Mouse (Mus musculus) megakaryocyte progenitor cell, adult 5-6 weeks (primary cell): ENCODE results near the gene Ccdc141. TPM values are rescaled to one million over a fixed set of nuclear protein-coding genes. Genes with fewer than 3 reads are reported as not detected.
A peak's percentile ranks its signal among the peaks of the same experiment; 100 is the strongest.

Experiments used
- ATAC-seq: replicated peaks from 2 replicates; pipeline ENCODE4 v1.8.0; 2016; ENCODE audit warnings: mild to moderate bottlenecking, moderate TSS enrichment, inconsistent platforms; ENCODE audit not compliant: poor library complexity
- total RNA-seq, 2 experiments: library from RNA; stranded (forward) in 1 of 2; stranded (reverse) in 1 of 2; fragments of 157-497, 149-512 nt in 1 of 2; fragments of 200-1000 nt in 1 of 2; gene quantifications; 2 replicates each; pipeline versions ENCODE4 v1.2.3 to v1.2.4; 2015 to 2017

Gene Ccdc141
- total RNA-seq, 2 experiments from 2014 or later = 0.30 TPM; not detected in 1

DNA sequence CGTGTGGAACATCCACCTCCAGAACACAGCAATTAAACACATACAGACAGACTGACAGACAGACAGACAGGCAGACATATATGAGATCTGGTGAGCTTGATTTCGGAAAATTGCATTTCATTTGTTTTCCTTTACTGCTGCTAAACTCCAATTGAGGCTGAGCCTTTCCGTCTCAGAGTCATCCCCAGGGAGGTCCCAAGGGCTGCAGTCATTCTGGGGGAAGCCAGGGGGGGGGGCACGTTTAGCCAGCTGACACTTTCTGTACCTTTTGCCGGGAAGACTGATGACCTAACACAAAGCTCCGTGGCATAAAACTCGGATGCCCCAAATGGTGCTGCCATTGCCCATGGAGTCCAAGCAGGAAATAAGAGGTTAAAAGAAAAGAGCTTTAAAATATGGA is 5.0 kb upstream of the Ccdc141 start:
- no peak for ATAC-seq

DNA sequence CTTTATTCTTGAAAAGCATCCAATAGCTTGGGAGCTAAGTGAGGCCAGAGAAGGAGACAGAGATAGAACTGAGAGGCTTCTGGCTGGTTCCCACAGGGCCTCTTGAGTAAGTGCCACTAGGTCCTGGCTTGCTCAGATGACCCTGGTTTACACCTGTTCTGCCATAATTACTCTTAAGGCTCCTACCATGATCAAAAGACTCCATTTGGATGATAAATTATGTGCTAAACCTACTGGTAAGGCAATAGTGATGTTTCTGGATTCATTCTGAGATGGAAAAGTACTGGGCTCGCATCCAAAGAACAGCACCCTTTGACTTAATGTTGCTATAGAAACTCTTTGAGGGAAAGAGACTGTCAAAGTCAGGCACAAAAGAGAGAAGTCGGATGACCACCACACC is 3.9 kb upstream of the Ccdc141 start:
- ATAC-seq = no peak

DNA sequence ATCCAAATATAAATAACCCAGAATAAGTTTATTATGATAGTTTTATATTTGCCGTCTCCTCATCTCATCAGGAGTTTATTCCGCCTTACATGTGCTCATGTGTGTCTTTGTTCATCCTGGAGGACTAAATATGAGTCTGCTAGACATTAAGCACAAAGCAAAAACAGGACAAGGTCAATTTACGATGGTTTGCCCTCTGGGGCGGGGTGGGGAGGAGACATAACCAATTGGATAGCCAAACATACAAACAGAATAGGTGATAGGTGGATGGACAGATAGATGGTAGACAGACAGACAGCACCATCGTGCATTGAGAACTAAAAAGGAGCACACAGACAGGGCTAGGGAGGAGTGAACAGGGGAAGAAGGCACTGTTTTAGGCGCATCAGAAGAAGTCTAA is 3.4 kb upstream of the Ccdc141 start:
- no peak for ATAC-seq

DNA sequence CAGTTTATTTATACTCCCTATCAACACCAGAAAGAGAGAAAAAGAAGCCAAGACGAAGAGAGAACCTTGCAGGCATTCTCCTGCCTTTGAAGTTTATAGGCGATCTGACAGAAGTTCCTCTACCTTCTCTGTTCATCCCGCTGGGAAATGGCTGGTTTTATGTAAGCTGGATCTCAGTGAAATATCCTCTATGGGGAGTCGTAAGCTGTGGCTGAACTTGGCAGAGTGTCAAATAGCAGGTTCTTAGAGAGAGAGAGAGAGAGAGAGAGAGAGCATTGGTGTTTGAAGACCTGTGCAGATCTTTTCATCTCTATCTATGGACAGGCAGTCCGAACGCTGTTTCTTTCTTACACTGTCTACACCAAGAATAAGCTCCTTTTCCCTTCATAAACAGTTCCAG is 2.9 kb upstream of the Ccdc141 start:
- no peak for ATAC-seq

DNA sequence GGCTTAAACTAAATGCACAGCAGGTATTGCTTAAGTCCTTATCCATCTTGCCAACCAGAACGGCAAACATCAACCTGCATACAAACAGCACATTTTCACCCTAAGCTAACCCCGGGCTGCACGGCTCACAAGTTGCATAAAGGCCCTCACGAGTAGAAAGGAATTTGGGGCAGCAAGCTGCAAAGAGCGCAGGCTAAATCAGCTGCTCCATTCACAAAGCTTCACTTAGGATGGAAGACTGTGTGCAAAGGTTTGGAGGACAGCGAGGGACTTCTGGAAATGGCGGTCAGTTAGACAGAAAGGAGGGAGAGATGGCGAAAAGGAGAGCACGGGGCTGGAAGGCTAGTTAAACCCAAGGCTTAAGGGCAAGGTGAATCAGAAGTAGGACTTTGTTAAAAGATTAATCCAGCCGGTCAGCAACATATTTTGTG is 1.8 kb upstream of the Ccdc141 start:
- ATAC-seq = no peak

DNA sequence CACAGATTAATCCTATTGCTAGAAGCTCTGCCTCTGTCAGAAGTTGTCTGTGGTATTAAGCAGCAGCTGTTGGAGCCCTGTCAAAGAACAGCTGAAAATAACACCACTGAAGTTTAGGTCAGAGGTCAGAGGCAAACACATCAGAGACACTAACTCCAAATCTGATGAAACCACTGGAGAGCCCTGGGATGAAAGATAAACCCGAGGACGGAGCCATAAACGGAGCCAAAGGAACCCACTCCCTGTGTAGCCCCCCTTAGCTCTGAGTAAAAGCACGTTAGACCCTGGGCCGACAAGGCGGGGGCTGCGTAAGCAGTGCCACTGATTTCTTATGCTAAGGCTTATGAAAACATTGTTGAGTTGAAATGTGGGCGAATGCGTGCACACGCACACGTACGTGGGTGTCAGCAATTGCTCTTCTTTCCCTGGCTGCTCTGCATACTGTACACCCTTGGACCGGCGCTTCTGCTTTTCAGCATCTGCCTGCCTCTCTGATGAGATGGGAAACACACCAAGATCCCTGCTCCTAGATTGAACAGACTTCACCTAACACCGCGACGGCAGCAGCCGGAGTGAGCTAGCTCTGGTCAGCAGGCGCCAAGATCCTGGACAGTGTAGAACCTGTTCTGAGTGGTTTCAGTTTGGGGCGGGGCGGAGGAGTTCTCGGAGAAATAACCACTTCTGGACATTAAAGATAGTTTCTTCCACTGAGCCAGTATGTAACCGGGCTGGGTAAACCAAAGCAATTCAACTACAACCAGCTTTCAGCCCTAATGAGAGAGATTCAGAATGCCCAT is 1.2 kb upstream of the Ccdc141 start:
- ATAC-seq = no peak

DNA sequence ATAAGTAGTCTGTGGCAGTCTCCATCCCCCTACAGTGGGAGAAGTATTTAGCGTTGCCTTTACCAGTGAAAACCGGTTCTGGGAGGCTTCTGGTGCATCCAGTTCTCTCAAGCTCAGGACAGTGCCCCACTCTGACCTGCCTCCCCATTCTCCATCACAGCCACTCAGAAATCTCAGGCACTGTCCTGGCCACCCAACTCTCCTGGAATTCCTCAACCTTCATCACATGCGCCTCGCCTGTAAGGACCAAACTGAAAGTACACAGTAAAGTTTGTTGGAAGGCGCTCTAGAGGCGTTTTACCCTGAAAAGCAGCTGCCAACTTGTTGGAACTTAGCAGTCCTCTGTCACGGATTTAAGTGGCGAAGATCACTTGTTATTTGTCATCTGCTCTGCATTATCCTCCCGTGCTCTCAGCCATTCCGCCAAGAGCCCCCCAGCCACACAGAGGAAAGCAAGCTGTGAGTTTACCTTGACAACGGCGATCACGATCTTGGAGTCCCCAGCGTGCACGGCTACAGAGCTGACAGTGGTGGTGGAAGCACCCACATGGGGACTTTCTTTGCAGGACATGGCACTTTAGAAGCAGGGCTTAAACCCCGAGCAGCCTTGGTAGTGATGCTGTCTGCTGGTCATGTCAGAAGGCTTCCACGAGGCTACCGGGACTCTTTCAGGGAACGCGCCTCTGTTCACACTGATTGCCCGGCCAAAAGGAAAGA is 362 bp downstream of the Ccdc141 start:
- ATAC-seq = peak; percentile 67

DNA sequence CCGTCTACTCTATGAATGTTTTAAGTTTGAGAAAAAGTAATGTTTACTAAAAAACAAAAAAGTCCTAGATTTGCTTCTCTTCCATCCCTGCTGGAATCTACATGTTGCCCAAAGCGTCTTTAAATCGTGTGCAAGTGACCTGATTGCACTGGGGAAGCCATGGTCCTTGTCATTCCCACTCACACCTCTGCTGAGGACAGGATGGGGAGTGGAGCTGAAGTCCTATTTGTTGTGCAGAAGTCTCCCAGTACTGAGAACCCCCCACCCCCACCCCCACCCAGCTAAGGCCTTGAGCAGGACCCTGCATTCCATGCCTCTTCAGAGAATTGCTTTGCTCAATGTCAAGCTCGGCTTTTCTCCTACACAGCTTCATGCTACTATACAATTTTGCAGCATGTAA is 1.2 kb downstream of the Ccdc141 start:
- no peak for ATAC-seq

DNA sequence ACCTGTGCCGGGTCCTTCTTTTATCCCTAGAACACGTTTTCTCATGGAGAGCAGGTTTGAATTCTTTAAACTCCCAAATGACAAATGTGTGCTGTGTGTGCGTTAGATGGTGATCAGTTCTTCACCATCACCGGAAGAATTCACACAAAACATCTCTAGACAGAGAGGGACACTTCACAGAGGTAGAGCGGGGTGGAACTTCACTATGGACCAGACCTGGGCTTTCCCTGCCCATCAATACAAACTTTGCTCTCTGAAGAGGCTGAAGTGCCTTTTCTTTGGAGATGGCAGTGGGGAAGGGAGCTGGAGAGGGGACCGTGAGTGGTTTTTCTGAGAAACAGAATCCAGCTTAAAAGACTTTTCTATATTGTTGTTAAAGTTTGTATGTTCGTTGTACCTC is 1.7 kb downstream of the Ccdc141 start:
- no peak for ATAC-seq

DNA sequence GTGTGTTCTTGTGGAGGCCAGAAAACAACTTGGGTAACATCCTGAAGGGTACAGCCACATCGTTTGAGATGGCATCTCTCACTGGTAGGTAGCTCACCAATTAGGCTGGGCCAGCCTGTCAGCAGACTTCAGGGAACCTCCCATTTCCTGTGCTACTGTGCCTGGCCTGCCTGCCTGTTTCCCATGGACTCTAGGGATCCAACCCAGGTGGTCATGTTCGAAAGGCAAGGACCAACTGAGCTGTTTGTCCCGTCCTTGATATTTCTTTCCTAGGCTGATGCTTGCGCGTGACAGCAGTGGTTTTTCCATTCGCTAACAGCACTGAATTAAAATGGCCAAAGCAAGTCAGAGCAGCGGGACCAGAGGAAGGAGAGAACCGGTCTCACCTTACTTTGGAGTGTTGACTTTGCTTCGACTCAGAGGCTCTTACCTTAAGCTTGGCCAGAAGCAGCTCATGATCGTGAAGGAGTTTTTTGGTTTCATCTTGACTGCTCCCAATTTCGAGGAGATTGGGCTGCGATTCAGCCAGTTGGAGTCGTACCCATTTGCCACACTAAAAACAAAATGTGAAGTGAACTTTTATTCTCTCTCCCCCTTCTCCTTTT is 2.3 kb downstream of the Ccdc141 start:
- ATAC-seq = no peak

DNA sequence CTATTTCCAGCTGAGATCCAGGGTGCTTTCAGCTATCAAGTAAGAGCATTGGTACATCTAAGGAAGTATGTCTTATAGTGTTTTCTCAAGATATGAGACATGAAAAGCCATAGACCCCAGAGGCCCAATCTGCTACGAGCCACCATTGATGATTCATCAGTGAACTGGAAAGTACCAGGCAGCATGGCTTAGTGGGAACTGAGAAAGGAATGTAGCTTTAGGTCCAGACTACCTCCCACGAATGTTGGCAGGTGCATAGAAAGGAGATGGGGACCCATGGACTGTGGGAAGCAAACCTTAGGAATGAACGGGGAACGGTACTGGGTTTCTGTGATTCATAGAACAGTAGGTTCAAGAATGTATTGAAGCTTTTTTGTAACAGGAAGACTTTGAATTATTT is 4.1 kb downstream of the Ccdc141 start:
- ATAC-seq = no peak

DNA sequence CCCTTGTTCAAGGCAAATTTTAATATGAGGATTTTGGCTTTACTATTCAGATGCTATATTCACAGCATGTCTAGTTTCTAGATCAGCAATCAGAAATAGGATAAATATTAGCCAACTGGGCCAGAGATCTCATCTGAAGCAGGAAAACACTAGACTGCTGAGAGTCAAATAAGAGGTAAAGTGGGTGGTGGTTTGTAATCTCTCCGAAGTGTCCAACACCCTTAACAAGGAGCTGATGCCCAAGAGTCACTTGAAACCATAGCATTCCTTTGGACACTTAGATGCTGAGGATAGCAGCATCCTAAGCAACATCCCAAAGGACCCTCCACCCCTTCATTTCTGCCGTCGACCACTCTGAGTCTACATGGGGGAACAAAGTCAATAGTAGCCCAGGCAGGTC is 5.8 kb downstream of the Ccdc141 start:
- ATAC-seq = no peak

DNA sequence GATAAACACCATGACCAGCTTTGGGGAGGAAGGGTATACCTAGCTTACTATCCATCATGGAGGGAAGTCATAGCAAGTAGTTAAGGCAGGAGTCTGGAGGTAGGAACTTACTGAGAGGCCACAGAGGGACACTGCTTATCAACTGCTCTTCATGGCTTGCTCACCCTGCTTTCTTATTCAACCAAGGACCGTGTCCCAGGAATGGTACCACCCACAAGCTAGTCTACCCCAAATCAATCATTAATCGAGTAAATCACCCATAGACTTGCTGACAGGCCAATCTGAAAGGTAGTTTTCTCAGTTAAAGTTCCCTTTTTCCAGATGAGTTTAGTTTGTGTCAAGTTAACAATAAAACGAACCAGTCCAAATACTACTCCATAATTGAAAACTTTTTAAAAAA is 7.1 kb downstream of the Ccdc141 start:
- no peak for ATAC-seq

DNA sequence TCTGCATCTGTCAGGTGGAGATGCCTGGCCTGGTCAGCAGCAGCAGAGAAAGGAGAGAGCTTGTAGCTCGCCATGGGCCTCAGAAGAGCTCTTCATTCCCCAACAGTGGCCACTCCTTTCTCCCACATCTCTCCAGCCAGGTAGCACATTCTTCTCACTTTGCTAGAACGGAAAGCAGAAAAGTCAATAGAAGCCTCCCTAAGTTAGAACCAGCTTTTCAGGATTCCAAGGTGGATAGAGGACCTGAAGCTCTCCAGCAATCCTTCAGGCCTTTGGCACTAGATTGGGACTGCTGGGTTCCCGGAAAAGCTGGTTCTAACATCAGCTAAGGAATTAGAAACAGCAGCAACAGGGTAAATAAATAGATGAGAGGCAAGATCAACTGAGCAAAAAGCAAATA is 8.3 kb downstream of the Ccdc141 start:
- no peak for ATAC-seq

DNA sequence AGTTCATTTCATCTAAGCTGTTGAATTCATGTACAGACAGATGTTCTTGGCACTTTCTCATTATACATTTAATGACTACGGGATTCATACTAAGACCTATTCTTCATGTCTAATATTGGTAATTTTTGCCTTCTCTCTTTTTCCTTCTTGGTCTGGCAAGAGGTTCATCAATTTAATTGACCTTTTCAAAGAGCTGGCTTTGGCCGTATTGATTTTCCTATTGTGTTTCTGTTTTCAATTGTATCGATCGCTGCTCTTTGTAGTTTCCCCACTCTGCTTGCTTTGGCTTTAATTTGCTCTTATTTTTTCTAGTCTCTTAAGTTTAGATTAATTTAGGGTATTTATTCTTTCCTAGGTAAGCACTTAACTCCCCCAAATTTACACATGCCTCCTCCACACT is 12.9 kb downstream of the Ccdc141 start:
- no peak for ATAC-seq

DNA sequence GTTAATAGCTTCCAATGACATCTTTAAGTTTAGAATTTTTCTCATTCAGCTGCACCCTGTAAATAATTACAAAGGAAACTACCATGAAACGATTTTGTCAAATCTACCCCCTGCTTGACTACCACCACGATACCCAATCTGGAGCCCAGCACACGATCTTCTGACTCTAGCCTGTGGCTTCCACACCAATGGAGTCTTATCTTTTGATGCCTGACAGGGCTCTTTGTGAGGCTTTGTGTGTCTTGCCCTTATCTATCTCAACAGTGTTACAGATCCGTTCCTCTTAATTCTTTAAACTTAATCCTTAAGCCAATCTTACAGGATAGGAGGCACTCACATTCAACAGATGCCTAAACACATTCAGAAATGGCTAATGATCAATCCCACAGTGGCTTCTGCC is 16.4 kb downstream of the Ccdc141 start:
- ATAC-seq = peak; percentile 98

DNA sequence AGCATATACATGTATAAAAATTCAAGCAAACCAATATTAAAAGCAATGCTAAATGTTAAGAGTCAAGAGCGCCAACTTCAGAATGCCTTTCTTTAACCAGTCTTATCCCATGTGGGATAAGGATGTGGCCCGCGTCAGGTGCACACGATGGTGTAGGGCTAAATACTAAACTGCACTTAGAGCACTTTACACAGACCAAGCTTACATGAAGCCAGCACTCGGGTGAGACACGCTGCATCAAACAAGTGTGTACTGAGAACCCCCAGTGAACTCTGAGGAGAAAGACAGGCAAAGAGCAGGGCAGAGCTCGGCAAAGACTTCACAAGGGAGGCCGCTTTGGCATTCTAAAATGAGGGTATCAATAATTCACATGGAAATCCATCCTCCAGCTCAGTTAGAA is 19.2 kb downstream of the Ccdc141 start:
- no peak for ATAC-seq

DNA sequence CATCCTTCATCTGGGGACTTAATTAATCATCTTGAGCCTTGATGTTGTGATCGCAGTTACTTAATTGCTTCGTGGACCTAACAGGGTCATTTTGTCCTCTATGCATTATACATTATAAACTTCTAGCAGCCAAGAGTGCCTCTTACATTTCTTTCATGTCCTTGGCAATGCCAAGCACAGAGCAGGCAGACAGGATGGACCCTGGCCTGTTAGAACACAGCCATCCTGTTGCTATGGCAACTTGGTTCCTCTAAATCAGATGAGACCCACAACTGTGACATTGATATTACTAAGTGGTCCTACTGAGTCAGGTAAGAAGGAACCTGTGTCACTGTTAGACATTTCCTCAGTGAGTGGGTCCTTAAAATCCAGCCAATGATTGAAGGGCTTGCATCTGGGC is 20.9 kb downstream of the Ccdc141 start:
- ATAC-seq = no peak

DNA sequence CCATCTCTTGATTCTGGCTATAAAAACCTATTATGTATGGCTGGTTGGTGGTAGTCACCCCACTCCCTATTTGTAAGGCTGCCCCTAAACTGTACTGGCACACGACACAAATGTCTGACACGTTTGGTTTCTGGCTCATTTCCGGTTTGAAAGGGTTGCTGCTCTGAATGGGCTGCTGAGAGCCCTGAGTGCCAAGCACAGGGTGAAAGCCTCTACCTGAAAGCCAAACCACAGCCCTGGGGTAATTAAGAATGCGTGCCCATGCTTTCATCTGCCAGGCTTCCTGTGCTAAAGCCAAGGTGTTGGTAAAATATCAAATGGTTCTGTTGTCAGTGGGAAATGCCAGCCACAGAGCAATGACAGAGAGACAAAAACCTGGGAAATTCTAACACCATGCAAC is 22.2 kb downstream of the Ccdc141 start:
- no peak for ATAC-seq

DNA sequence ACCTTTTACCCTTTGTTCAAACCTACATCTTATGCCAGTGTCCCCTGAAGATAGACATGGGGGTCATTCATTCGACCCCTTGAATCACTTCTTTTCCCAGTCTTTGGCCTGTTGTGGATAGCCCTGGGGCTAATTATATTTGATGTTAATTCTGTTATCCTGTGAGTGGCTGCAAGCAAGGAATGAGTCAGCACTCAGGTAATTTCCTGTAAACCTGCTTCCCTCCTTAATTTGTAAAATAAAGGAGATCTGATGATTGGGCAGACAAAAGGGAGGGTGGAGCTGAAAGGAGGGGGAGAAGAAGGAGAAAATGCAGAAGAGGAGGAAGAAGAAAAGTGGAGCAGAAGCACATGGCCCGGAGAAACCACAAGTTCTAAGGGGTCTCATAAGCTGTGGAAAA is 23.5 kb downstream of the Ccdc141 start:
- ATAC-seq = no peak

DNA sequence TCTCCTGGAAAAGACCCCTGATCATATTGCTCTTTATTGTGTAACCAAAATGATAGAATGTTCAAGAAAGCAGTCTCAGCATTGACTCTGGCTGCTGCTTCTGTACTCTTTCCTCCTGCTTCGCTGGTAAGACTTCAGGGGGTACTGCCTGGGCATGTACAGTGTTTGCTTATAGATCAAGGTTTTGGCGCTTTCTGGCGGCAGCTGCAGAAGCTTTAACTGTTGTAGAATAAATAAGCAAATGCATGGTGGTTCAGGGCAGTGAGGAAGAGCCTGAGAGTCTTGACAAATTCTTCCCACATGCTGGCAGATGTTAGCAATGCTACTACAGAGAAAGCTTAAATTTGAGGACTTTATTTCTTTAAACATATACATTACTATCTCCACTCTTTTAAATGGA is 24.1 kb downstream of the Ccdc141 start:
- ATAC-seq = no peak

DNA sequence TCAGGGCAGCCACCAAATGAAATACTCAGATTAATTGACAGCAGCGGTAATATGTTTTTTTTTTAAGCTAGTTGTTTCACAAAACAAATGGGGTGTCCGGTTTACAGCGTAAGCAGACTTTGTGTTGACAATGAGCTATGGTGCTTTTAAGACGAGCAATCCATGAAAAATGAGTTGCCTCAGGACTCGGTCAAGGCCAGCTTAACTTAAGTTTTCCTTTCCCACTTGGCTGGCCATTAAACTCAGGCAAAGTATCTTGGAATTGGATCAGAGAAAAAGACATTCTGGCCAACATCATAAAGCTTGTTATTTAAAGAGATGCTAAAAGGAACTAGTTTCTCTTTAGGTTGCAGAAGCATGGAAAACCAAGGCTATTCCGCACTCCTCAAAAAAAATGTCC is 26.9 kb downstream of the Ccdc141 start:
- ATAC-seq = no peak
